Mouse (Mus musculus): Measurements from ENCODE around the gene Tex10.

DNA sequence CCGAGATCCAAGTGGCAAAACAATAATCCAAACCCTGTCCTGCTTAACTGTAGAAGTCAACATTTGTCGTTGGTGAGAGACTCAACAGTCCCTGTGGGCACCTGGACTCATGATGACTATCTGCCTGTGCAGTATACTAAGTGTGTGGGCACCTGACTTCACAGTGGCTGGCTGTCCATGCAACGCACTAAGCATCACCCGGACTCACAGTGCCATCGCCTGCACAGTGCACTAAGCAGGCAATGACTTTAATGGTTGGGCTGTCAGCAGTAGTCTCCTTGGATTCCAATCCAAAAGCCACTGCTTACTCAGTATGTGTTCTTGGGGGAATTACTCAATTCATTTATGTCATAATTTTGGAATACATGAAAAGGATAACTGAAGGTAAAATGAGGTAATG lies 90.8 kb downstream of the Tex10 start:
- TF ChIP-seq CTCF (IDR thresholded peaks at IDR 0.05; ENCODE audit: borderline replicate concordance, insufficient read depth, low read depth, low read length) (no peak), POLR2A (IDR thresholded peaks at IDR 0.05; ENCODE audit: borderline replicate concordance, insufficient read depth, low read length) (no peak)

Measured in cerebellum, adult 2 months (tissue).